Mouse (Mus musculus) frontal cortex, postnatal 14 days (tissue): ENCODE measurements around the gene Dus3l.
A peak's percentile ranks its signal among the peaks of the same experiment; 100 is the strongest.

ENCODE experiments used
- DNase-seq, 2 experiments: peaks; one replicate each; pipeline ENCODE4 v3.0.0; 2022; ENCODE audit warnings: low spot score in 2 of 2

Dus3l gene

GRCm38 (mm10) chr17:56792588-56792987 lies 28.0 kb downstream of the Dus3l start:
- DNase-seq: no peak

GRCm38 (mm10) chr17:56793614-56794319 lies 29.2 kb downstream of the Dus3l start:
- no peak for DNase-seq

GRCm38 (mm10) chr17:56799276-56799675 lies 34.7 kb downstream of the Dus3l start:
- DNase-seq: no peak

GRCm38 (mm10) chr17:56802065-56802464 lies 37.5 kb downstream of the Dus3l start:
- no peak for DNase-seq

- DNase-seq: no peak
Observed at GRCm38 (mm10) chr17:56804952-56805351, 40.4 kb downstream of the Dus3l start.

GRCm38 (mm10) chr17:56805784-56806183 lies 41.2 kb downstream of the Dus3l start:
- no peak for DNase-seq

- DNase-seq: peak; percentile 67 to 80
Observed at GRCm38 (mm10) chr17:56808518-56808917, 44.0 kb downstream of the Dus3l start.

GRCm38 (mm10) chr17:56810245-56810644 lies 45.7 kb downstream of the Dus3l start:
- peak; percentile 66 to 79 for DNase-seq

- peak; percentile 70 to 75 for DNase-seq
Observed at GRCm38 (mm10) chr17:56814316-56815056, 49.9 kb downstream of the Dus3l start.

GRCm38 (mm10) chr17:56815057-56815345 lies 50.4 kb downstream of the Dus3l start:
- no peak for DNase-seq

- DNase-seq: no peak
Observed at GRCm38 (mm10) chr17:56818067-56818636, 53.6 kb downstream of the Dus3l start.

GRCm38 (mm10) chr17:56819032-56819545 lies 54.5 kb downstream of the Dus3l start:
- DNase-seq: no peak
